Mouse (Mus musculus): ENCODE measurements at regions not wholly inside any gene's neighbourhood (a gene's known extent, or its start where the extent isn't known, plus 50 kb on each side); places are given as distances from the start of the nearest gene placed in this dataset.

GRCm38 (mm10) chr10:27703260-27703659, 83.7 kb upstream of the Lama2 start:
- DNase-seq (ENCODE audit: low read depth, low spot score), result peak; percentile 22

GRCm38 (mm10) chr10:27698305-27698704, 78.7 kb upstream of the Lama2 start:
- DNase-seq (ENCODE audit: low read depth, low spot score), result no peak

- DNase-seq (ENCODE audit: low read depth, low spot score), result no peak
Observed at GRCm38 (mm10) chr10:27681376-27681775, 61.8 kb upstream of the Lama2 start.

GRCm38 (mm10) chr10:27675579-27675978, 56.0 kb upstream of the Lama2 start:
- DNase-seq (ENCODE audit: low read depth, low spot score), result no peak

GRCm38 (mm10) chr10:27674379-27674778, 54.8 kb upstream of the Lama2 start:
- DNase-seq (ENCODE audit: low read depth, low spot score), result no peak

Data from mesoderm, embryonic 11.5 days (tissue).